Mouse (Mus musculus) C2C12 (cell line): ENCODE measurements around the gene Lrrc55.

Experiments
- CTCF ChIP-seq: IDR thresholded peaks from one replicate; pipeline ENCODE4 v1.5.1; 2011; ENCODE audit not compliant: control insufficient read depth, insufficient read depth, insufficient read length
- MYOG ChIP-seq: IDR thresholded peaks from one replicate; pipeline ENCODE4 v1.6.1; 2011; ENCODE audit not compliant: control insufficient read depth, insufficient read length; ENCODE audit errors: extremely low read depth

GRCm38 (mm10) chr2:85156136-85156535, 40.9 kb downstream of the Lrrc55 start:
- TF ChIP-seq CTCF, result no peak
- TF ChIP-seq MYOG, result no peak
